Mouse (Mus musculus): ENCODE data around the gene Myom3.
A peak's percentile ranks its signal among the peaks of the same experiment; 100 is the strongest.
"Not testable (repeated sequence)": the region's sequence is repeated elsewhere in the genome, so short reads cannot be mapped to it uniquely, and the experiment has no call there.

The Myom3 gene

DNA sequence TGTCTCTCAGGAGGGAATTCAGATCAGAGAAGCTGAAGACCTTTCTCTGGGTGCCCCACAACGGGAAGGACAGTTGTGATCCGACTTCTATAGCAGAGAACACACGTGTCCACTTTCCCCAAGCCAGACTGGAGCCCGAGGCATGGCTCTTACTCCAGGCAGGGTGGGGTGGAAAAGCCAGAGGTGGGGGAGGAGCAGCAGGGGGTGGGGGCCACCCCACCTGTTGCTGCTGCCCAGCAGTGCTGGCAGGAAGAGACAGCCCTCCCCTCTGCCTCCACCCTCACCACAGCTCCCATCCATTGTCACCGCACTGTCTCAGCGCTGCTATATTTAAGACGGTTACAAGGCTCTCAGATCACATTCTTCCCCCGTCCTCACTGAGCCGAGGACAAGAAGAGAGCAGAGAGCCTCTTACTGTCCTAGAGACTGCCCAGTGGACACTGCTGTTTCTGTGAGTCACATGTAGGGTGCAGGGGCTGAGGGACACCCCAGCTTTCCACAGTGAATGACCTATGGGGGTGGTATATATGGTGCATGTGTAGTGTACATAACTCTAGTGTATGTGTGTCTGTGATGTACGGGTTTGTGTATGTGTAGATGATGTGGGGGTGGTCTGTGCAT is at the start of gene Myom3:
Gene Myom3 (plus strand): TSS at position 360 of the 621 bp plus-strand sequence.
- DNase-seq = no peak

DNA sequence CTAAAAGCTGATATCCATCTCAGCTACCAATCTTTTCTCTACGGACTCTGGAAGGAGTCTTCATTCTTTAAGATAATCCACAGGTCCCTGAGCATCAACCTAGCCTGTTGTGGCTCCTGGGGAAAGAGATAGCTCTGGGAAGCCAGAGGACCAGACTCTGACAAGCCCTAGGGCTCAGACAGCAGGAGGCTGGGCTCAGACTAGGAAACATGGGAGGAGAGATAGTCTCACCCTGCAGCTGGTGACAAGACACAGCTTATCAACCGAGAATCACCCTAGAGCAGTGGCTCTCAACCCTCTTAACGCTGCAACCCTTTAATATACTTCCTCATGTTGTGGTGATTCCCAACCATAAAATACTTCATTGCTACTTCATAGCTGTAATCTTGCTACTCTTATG is 49.1 kb upstream of the Myom3 start:
- DNase-seq = no peak

DNA sequence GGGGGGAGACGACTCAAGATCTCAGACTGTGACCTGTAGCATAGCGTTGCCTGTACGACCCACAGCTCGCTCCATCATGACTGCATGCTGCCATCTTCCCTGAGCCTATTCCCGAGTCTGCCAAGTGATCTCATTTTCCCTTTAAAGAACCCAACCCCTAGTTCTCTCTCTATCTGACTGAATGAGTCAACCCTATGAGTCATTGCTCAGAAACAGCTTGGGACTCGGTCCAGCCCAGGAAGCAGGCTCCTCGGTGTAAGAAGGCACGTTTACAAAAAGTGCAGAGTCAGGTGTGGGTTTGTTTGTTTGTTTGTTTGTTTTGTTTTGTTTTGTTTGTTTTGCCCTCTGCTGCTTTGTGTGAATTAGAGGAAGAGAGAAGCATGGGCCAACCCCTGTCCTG is 44.7 kb upstream of the Myom3 start:
- DNase-seq = no peak

DNA sequence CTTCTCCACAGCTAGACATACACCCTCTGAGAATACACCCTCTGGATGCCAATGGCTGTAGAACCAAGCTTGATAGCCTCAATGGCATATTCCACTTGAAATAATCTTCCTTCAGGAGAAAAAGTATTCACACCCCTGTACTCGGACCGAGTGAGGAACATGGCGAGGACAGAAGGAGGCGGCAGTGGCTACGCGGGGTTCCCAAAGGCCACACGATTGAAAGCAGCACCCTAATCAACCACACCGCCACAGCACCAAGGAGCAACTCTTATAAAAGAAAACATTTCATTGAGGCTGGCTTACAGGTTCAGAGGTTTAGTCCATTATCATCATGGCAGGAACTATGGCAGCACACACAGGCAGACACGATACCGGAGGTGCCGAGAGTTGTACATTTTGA is 43.1 kb upstream of the Myom3 start:
- not testable (repeated sequence) for DNase-seq

DNA sequence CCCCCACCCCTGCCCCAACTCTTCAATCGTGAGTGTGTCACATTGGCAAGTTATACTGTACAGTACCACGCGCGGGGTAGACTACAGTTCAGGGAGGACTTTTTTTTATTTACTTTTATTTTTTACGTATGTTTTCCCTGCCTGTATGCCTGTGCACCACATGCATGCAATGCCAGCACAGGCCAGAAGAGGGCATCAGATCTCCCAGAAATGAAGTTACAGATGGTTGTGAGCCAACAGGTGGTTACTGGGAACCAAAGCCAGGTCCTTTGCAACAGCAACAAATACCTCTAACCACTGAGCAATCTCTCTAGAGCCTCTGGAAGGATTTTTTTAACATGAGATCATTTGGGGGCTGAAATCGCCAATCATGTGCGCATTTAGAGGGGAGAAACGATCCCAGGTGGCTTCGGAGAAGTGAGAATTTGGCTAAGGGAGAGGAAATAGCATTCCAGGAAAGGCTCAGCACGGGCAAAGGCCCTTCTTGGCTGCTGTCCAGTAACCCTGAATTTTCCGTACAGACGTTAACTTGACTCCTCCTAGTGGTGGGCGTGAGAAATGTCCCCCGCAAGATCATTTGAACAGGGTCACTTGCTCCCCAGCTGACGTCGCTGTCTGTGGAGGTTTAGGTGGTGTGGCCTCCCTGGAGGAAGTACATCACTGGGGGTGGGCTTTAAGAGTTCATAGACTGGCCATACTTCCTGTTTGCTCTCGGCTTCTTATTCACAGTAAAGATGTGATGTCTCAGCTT is 36.8 kb upstream of the Myom3 start:
- no peak for DNase-seq

DNA sequence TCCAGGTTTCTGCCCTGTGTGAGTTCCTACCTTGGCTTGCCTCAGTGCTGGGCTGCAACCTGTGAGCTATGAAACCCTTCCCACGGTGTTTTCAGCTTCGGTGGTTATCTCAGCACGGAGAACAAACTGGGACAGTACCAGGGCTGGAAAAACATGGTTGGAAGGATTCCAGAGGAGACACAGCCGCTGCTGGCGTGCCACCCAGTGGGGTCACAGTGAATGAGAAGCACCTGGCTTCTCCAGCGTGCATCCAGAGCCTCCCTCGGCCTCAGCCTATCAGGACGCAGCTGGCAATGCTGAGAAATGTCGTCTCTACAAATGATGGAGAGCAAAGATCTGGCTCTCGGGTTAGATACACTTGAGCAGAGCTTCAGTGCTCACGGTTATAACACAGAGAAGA is 33.1 kb upstream of the Myom3 start:
- DNase-seq = no peak

DNA sequence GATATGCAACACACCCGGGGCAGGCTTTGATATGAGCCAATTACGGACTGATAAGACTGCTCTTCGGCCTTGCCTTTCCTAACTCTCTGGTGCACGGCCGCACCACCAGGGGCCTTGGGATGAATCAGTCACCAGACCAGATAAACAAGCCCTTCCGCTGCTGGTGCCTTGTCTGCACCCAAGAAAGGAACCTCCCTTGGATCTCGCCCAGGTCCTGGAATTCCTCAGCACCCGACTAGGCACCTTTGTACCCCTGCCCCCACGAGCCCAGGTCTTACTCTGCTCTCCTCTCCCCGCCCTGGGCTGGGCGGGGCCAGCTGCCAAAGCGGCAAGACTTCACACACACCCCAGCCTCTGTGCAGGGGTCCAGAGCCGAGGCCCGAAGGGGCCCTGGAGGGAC is 31.7 kb upstream of the Myom3 start, which contains the start of gene Il22ra1:
Gene Il22ra1 (plus strand): TSS at position 356 of the 400 bp plus-strand sequence.
- no peak for DNase-seq

DNA sequence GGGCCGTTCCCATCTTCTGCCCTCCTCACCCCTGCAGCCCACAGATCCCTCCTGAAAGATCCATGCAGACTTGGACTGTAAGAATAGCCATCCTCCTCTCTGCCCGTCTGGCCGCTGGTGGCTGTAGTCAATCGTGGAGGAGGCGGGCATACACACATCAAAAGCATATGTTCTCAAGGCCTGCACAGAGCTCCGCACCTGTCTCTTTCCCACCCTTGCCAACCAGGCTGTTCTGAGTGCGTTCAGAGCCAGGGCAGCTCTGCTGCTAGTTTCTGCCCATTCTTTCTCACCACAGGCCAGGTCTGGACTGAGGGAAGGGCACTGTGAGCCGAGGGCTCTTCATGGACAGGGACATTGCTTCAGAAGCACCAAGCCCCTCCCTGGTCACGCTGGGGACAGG is 29.3 kb upstream of the Myom3 start:
- no peak for DNase-seq

DNA sequence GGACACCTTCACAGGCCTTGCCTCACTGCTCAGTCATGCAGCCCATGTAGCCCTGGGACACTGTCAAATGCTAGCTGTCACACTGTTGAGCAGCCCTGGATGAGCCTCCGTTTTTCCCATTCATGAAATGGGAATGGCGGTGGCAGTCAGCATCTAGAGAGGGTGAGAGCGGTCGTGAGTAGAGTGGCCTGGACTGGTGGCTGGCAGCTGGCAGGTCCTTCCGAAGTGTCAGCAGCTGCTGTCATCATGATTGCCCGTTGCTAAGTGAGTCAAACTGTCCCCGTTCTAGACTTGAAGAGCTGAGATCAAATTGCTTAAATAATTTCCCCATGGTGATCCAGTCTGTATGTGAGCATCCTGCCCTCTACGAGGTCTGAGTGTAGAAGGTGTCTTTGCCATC is 28.6 kb upstream of the Myom3 start:
- no peak for DNase-seq

DNA sequence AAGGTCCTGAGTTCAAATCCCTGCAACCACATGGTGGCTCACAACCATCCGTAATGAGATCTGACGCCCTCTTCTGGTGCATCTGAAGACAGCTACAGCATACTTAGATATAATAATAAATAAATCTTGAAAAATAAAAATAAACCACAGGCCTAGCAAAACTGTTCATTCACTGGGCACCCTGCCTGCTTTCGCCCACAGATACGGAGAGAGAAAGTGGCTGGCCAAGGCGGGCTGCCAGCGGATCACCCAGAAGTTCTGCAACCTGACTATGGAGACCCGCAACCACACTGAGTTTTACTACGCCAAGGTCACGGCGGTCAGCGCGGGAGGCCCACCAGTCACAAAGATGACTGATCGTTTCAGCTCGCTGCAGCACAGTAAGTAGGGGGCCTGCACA is 25.6 kb upstream of the Myom3 start:
- peak; percentile 64 for DNase-seq

DNA sequence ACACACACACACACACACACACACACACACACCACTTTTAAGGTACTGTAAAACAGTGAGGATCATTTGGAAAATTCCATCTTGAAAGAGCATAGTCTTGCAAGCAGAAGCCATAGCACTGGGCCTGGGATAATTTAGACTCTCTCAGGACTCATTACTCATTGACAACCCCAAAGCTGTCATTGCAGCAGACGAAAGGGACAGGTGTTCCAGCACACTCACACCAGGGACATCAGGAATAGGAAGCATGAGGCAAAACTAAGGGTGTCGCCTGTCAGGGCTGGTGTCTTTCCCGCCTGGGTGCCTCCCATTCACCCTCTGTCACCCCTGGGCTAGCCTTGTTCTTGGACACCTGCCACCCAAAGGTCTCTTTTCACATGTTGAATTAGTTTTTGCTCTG is 22.6 kb upstream of the Myom3 start:
- DNase-seq = no peak

DNA sequence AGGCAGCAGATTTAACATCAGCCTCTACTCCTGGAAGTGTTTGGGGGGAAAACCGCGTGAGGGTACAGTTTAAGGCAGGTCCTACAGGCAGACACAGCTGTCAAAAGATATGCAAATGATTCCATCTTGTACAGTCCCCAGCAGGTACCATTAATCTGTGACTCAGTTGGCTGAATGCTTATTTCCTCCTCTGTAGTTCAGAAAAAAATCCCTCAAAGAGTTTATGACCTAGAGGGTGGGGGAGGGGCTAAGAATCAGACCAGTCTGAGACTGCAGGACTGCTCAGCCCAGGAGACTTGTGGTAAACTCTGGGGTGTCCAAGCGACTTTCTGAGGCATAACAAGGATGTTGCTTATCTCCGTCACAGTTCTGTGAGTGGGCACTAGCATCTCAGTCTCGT is 21.3 kb upstream of the Myom3 start:
- DNase-seq = no peak

DNA sequence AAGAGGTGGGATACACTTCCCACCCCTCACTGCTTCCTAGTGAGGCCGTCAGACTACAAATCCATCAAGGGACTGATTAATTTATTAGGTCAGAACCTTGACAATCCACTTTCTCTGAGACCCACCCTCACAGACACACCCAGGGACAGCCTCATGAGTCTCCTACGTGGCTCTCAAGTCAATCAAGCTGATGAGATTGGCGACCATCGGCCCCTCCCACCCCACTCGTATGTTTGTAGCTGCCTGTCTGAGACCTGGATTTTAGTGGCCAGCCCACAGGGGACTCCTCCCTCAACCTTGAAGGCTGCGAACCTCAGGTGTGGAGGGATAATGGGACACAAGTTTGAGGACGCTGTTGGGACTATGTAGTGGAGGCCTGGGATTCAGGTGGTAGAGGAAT is 20.4 kb upstream of the Myom3 start:
- DNase-seq = no peak

DNA sequence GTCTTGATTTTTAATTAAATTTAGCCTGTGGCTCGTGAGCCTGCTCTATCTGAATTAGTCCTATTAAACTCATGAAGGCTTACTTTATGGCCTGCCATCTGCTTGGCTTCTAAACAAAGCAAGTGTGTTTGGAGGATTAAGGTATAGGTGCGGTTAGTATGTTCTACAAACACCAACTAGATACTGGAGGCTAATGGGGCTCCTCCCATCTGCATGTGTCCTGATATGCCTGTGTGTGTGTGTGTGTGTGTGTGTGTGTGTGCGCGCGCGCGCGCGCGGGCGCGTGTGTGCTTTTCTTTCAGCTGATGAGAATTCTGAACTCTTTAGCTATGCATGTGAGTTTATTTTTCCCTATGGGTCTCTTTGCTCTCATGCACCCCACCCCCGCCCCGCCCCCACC is 19.8 kb upstream of the Myom3 start:
- no peak for DNase-seq

DNA sequence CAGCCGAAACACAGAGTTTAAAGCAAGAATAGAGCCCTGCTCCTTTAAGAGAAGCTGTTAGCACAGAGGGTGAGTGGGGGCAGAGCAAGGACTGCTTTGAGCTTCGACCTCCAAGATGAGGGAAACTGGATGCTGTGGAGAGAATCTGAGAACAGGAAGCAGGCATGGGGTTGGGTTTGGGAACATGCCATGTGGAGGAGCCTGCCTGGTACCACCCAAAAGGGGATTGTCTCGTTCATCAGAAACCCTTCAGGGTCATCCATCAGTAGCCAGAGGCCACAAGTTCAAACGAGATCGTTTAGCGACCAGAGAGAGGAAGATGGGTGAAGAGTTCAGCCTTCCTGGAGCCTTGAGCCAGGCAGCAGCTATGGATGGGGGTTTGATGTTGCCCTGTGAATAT is 16.0 kb upstream of the Myom3 start:
- no peak for DNase-seq

DNA sequence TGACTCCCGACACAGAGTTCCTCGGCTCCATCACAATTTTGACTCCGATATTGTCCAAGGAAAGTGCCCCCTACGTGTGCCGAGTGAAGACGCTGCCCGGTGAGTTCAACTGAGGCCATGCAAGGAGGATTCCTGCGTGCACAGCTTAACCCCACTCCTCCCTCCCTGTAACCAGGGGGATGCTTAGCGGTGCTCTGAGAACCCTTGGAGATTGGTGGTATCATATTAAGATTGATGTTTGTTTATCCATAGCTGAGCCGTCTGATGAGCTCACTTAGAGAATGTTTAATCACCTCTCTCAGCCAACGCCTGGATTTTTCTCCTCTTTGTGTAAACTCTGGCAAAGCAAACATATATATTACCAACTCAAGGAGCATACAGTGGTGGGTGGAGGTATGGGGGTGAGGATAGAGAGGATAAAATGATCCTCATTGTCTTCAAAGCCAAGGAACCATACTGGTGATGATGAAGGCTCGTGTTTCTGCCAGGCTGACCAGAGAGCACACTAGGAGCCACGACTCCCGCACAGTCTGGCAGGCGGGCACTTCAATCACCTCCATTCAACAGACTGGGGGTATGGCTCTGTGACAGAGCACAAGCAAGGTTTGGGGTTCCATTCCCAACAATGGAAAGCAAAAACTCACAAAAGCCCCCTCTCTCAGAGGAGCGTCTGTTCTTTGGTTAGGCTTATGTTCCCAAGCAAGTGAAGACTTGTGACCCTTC is 14.6 kb upstream of the Myom3 start:
- DNase-seq = no peak

DNA sequence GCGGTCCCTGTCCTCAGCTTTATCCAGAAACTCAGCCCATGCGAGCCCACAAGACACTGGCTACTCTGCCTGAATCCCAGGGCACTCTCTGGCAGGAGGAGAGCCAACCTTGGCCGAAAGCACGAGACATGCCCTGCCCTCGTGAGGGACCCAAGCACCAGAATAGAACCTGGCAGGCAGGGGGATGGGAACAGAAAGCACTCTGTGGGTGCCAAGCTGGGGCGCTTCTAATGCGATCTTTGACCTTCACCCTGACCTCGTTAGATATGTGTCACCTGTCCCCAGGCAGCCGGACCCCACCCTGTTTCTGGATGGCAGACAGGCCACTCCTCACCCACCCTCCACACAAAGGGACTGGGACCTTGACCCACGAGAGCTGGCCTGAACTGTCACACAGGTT is 13.9 kb upstream of the Myom3 start:
- no peak for DNase-seq

DNA sequence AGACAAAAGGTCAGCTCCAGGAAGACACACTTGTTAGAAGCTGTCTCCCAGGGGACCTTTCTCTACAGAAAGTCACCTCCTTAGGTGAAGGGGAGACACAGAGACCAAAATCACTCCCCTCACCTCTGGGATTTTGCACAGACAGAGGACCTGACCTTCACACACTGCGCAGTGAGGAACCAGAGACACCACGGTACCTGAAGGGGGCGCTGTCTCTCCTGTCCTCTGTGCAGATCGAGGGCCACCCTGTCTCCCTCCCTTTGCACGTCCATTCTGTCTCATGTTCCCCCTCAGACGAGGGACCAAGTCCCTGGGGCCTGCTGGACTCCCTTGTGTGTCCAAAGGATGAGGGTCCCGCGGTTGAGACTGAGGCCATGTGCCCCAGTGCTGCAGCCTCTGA is 8.6 kb upstream of the Myom3 start:
- DNase-seq = no peak

DNA sequence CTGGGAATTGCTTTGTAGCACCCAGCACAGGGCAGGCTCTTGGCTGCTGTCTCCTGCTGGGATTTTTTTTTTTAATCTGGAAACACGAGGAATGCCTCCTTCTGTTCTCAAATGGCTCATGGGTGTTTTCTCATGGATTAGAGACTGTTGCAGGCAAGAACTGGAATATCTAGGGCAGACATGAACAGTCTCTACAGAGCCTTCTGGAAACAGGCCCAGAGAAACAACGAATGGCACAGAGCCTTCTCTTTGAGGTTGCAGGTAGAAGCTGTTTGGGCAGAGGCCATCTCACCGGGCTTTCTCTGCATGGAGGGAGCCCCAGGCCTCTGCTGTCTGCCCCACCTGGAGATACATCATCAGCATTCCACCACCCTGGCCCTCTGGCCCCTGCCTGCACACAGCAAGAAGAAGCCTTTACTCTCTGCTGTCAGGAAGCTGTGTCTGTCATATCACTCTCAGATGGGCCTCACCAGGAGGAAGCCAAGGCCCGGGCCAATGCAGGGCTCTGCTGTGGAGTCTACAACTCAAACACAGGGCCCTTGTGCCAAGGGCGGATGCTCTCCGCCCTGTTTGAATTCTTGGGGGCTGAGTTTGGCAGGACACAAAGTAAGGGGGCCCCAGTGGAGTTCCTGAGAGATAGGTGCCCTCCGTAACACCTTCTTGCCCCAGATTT is 7.3 kb upstream of the Myom3 start:
- DNase-seq = no peak

DNA sequence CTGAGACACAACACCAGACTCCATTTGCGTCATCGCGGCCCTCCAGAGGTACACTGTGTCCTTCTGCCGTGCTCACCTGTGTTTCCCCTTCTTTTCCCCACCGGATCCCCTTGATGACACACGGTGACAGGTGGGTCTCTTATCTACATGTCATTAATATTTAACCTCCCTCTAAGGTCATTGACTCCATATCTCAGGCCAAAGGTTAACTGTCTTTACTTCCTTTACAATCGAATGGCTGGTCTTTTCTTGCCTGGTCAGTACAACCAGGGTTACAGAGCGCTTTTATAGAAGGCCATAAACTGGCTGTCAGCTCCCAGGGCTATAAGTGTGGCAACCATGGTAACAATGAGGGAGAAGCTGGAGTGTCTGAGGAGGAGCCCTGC is 6.7 kb upstream of the Myom3 start:
- DNase-seq = no peak

DNA sequence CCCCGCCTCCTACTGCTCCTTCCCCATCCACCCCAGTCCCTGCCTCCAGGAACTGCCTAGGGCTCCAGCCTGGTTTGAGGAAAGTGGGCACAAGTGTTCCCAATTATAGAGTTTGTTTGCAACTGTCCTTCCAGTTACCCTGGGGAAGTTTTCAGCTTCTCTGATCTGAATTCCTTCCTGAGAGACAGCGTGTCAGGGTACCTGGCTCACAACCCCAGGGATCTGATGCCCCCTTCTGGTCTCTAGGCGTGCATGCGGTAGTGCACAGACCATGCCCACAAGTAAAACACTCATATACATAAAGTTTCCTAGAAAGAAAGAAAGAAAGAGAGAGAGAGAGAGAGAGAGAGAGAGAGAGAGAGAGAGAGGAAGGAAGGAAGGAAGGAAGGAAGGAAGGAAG is 1.2 kb upstream of the Myom3 start:
- no peak for DNase-seq

DNA sequence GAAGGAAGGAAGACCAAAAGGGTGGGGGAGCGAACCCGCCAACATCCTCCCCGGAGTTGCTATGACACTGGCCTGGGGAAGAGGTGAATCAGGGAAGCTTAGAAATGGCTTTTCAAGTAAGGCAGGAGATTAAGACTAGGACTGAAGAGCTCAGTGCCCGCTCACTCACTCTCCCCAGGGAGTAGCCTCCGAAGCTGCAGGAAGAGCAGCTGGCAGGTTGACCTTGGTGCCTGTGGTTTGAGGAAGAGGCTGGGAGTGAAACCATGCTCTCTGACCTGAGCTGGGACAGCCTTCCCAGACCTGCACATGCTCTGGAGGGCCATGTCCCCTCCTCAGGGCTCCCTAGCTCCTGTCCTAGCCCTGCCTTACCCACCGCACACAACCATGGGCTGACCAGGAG is 690 bp upstream of the Myom3 start:
- DNase-seq = no peak

DNA sequence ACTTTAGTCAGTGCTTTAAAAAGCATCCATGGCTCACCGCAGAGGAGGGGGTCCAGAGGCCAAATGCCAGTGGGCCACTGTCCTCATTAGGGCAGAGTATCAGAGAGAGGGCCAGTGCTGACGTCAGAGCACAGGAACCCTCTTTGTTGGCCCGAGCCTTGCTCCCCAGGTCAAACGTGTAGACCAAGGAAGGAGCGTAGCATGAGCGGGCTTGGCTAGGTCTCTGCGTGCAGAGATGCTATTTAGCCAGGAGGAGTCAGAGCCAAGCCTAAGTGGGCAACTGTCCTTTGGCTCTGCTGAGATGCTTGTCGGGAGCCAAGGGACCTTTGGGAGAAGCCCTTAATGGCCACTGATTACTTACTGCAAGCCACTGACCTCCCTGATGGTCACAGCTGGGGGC is 1.5 kb downstream of the Myom3 start:
- no peak for DNase-seq

DNA sequence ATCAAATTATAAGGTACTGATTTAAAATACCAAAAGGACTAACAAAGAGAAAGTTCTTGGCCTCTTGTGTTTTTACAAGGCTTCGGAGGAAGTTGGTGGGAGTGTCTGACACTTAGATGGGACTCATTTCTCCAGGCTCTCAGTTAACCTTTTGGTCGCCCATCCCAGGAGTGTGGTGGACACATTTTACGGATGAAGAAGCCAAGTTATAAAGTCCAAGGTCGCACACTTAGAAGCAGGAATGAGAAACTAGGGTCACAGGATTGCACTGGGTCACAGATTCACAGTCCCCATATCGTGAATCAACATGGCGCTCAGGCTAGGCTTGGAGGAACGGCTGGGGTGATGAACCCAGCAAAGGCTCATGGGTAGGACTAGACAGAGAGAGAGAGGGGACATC is 2.1 kb downstream of the Myom3 start:
- DNase-seq = no peak
